Mouse (Mus musculus) limb, embryonic 12.5 days (tissue): Measurements from ENCODE around the gene Hoxb3. TPM values are rescaled to one million over a fixed set of nuclear protein-coding genes. Genes with fewer than 3 reads are reported as not detected.

ENCODE experiments used
- ATAC-seq: fragments of 200-750 bp; cut with Nextera tagmentation; 2 replicates; pipeline ENCODE4 v1.8.0; 2017; ENCODE audit warnings: low read depth, moderate TSS enrichment; ENCODE audit not compliant: insufficient number of reproducible peaks, insufficient read depth, low FRiP score, low TSS enrichment
- H3K27ac ChIP-seq: fragments of 300-500 bp; sonication (generic); 2 replicates; pipeline ENCODE4 v1.5.1; 2016; ENCODE audit warnings: mild to moderate bottlenecking, moderate library complexity
- H3K27me3 ChIP-seq: fragments of 300-500 bp; sonication (generic); 2 replicates; pipeline ENCODE4 v1.6.1; 2016; ENCODE audit warnings: mild to moderate bottlenecking, moderate library complexity
- H3K36me3 ChIP-seq: fragments of 300-500 bp; sonication (generic); 2 replicates; pipeline ENCODE4 v1.6.1; 2016; ENCODE audit warnings: mild to moderate bottlenecking, moderate library complexity
- H3K4me1 ChIP-seq: fragments of 300-500 bp; sonication (generic); replicated peaks from 2 replicates; pipeline ENCODE4 v1.6.1; 2016
- H3K4me2 ChIP-seq: fragments of 300-500 bp; sonication (generic); 2 replicates; pipeline ENCODE4 v1.6.1; 2016; ENCODE audit warnings: mild to moderate bottlenecking, moderate library complexity
- H3K4me3 ChIP-seq: fragments of 300-500 bp; sonication (generic); replicated peaks from 2 replicates; pipeline ENCODE4 v1.5.1; 2016; ENCODE audit warnings: mild to moderate bottlenecking
- H3K9ac ChIP-seq: fragments of 300-500 bp; sonication (generic); replicated peaks from 2 replicates; pipeline ENCODE4 v1.6.1; 2016; ENCODE audit warnings: mild to moderate bottlenecking, moderate library complexity
- H3K9me3 ChIP-seq: fragments of 300-500 bp; sonication (generic); 2 replicates; pipeline ENCODE4 v1.6.1; 2016; ENCODE audit warnings: mild to moderate bottlenecking, moderate library complexity
- WGBS: fragments of 180-500 bp; shearing (Covaris S2); methylation state at CpG from one replicate; pipeline ENCODE4 v1.1.7; 2016; 5-methylcytosine and 5-hydroxymethylcytosine counted together
- polyA plus RNA-seq: library from polyadenylated mRNA; unstranded; fragments of >200 nt; fragmentation: Nextera tagmentation; extraction: Ambion mirVana; gene quantifications from 2 replicates; pipeline ENCODE4 v1.2.1, GENCODE M21; 2016

Hoxb3 gene
- polyA plus RNA-seq, 1 experiment from 2014 or later = 0.55 TPM

DNA sequence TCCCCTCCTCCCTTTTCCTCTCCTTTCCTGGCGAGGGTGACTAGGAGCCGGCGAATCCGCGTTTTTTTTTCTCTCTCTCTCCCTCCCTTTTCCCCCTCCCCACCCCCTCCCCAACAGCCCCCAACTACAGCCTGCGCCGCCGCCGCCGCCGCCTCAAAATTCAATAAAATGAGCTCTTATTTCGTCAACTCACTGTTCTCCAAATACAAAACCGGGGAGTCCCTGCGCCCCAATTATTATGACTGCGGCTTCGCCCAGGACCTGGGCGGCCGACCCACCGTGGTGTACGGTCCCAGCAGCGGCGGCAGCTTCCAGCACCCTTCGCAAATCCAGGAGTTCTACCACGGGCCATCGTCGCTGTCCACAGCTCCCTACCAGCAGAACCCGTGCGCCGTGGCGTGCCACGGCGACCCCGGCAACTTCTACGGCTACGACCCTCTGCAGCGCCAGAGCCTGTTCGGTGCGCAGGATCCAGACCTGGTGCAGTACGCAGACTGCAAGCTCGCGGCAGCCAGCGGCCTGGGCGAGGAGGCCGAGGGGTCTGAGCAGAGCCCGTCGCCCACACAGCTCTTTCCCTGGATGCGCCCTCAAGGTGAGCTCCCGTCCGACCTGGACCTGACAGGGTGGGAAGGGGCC lies 40.2 kb upstream of the Hoxb3 start:
- Histone ChIP-seq H3K4me3 (peak overlapping the region; percentile 32), H3K36me3 (no peaks in the 10 kb centered on the region), H3K4me1 (peaks cover 39% of the 10 kb centered on the region), H3K4me2 (peak overlapping the region; percentile 41), H3K27ac (no peak overlapping the region), H3K9me3 (no peaks in the 10 kb centered on the region), H3K9ac (no peak overlapping the region), H3K27me3 (peaks cover 97% of the 10 kb centered on the region)
- no peak for ATAC-seq
- WGBS = under 1% methylated on average over 49 of the region's 49 CpGs

DNA sequence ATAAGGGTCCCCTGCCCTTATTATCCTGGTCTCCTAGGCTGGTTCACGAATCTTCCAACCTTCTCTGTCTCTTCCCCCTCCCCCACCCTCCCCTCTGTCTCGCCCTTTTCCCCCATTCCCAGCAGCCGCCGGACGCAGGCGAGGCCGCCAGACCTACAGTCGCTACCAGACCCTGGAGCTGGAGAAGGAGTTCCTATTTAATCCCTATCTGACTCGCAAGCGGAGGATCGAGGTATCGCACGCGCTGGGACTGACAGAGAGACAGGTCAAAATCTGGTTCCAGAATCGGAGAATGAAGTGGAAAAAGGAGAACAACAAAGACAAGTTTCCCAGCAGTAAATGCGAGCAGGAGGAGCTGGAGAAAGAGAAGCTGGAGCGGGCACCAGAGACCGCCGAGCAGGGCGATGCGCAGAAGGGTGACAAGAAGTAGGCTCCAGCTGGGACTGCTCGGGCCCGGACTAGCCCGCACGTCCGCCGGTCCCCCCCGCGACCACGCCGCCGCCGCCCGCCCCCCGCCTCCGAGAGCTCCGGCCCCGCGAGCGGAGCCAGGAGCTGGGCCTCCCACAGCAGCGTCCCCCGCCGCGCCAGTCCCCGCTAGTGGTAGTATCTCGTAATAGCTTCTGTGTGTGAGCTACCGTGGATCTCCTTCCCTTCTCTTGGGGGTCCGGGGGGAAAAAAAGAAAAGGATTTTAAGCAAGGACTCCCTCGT lies 38.9 kb upstream of the Hoxb3 start:
- H3K4me3 ChIP-seq = peak overlapping the region; percentile 32
- peak overlapping the region; percentile 40; the same call in 1 of the 2 replicates for H3K9ac ChIP-seq
- H3K36me3 ChIP-seq = no peaks in the 10 kb centered on the region
- H3K4me1 ChIP-seq = peaks cover 37% of the 10 kb centered on the region
- peak overlapping the region; percentile 52 for H3K4me2 ChIP-seq
- H3K27me3 ChIP-seq = peaks cover 98% of the 10 kb centered on the region
- ATAC-seq = no peak
- H3K27ac ChIP-seq = 0 out of 2 replicates have a peak overlapping the region, but pooled peaks have one; percentile 45
- WGBS = under 1% methylated on average over 48 of the region's 49 CpGs
- H3K9me3 ChIP-seq = no peaks in the 10 kb centered on the region

DNA sequence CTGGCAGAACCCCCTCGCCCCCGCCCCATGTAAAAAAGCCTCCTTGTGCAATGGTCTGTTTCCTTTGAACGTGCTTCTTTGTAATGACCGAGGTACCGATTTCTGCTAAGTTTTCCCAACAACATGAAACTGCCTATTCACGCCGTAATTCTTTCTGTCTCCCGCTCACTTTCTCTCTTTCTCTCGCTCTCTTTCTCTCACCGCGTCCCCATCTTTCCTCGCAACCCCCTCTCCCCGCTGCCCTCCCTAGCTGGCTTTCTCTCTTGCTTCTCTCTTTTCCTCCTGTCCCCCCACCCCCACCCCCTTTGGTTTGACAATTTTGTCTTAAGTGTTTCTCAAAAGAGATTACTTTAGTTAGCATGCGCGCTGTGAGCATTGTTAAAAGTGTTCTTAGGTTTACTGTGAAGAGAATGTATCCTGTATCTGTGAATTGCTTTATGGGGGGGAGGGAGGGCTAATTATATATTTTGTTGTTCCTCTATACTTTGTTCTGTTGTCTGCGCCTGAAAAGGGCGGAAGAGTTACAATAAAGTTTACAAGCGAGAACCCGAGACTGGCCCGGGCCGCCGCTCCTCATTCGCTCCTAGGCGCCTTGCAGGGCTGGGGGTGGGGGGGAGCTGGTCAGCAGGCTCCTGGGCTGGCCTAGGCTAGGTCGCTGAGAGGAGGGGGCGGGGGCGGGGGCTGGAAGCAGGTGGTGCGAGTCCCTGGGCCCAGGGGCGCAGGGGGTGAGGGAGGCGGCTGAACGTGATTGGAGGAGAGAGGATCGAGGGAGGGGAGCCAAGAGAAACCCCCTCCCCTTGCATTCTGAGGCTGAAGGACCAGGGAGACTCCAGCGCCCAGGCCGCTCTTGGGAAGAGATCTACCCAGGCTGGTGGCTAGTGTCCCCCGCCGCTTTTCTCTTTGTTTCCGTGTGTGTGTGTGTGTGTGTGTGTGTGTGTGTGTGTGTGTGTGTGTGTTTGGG lies 38.1 kb upstream of the Hoxb3 start:
- Histone ChIP-seq H3K27me3 (peaks cover 98% of the 10 kb centered on the region), H3K4me3 (peak overlapping the region; percentile 32), H3K9ac (0 out of 2 replicates have a peak overlapping the region, but pooled peaks have one; percentile 12), H3K4me2 (peak overlapping the region; percentile 52), H3K27ac (0 out of 2 replicates have a peak overlapping the region, but pooled peaks have one; percentile 45), H3K36me3 (no peaks in the 10 kb centered on the region), H3K4me1 (peaks cover 37% of the 10 kb centered on the region), H3K9me3 (no peaks in the 10 kb centered on the region)
- peak; percentile 50; the same call in 1 of the 2 replicates for ATAC-seq
- WGBS = under 1% methylated on average over 37 of the region's 37 CpGs

DNA sequence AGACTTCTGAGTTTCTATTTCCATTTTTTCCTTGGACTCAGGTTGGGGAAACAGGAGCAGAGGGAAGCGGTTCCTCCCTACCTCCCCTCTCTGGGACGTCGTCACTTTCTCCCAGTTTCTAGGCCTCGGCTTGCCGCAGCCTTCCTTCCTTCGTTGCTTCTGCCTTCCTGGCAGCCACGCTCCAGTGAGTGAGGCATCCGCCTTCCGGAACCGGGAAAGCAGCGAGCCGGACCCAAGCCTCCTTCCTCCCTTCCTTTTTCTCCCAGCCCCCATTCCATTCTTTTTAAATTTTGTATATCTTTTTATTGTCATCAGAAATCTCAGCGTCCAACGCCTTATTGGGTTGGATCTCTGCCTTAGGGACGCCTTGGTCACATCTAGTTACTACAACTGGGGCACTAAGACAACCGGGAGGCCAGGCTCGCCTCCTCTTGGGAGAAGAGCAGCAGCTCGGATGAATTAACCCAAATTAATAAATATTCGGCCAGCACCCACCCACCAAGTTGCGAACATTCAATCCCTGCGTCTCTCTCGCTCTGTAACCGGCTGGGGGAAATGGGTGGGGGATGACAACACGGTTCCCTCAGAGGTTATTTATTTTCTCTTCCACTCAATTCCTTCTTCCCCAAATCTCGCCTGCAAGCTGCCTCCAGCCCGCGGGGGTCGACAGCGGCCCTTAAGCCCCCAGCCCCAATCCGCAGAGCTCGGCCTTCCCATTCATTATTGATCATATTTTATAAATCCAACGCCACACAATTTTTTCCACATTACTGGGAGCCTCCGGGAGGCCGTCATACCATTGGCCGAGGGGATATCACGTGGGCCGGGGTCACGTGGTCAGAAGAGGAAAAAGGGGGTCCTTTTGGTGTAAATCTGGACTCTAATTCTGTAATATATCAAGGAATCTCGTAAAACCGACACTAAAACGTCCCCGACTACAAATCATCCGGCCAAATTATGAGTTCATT lies 37.1 kb upstream of the Hoxb3 start, which contains the start of gene Hoxb7:
Hoxb7 (plus strand) TSS at position 853 of the 968 bp plus-strand sequence.
- Histone ChIP-seq H3K27me3 (peaks cover 98% of the 10 kb centered on the region), H3K36me3 (no peaks in the 10 kb centered on the region), H3K4me2 (peak within 1 kb of the TSS; percentile 52), H3K9me3 (no peaks in the 10 kb centered on the region), H3K4me3 (peak within 1 kb of the TSS; percentile 31), H3K4me1 (peaks cover 37% of the 10 kb centered on the region), H3K27ac (peak within 1 kb of the TSS; percentile 41; the same call in 1 of the 2 replicates), H3K9ac (peak within 1 kb of the TSS; percentile 18; the same call in 1 of the 2 replicates)
- ATAC-seq = no peak
- under 1% methylated on average over 43 of the region's 43 CpGs for WGBS

DNA sequence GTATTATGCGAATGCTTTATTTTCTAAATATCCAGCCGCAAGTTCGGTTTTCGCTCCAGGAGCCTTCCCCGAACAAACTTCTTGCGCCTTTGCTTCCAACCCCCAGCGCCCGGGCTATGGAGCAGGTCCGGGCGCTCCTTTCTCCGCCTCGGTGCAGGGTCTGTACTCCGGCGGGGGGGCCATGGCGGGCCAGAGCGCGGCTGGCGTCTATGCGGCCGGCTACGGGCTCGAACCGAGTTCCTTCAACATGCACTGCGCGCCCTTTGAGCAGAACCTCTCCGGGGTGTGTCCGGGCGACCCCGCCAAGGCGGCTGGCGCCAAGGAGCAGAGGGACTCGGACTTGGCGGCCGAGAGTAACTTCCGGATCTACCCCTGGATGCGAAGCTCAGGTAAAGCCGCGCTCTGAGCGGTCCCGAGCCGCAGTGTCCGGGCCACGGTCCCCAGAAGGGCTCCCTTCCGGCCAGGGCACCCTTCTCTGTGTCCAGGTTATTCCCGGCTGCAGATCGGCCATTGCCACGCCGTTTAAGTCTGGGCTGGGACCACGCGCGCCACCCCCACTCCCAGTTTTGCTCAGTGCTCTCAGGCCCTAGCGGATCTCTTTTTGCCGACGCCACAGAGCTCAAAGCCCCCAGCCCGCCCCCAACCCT lies 36.3 kb upstream of the Hoxb3 start:
- H3K27ac ChIP-seq = no peak overlapping the region; the same call in 1 of the 2 replicates
- no peak for ATAC-seq
- peak overlapping the region; percentile 31 for H3K4me3 ChIP-seq
- under 1% methylated on average over 55 of the region's 55 CpGs for WGBS
- no peaks in the 10 kb centered on the region for H3K9me3 ChIP-seq
- H3K27me3 ChIP-seq = peaks cover 97% of the 10 kb centered on the region
- peak overlapping the region; percentile 52 for H3K4me2 ChIP-seq
- H3K4me1 ChIP-seq = peaks cover 37% of the 10 kb centered on the region
- no peaks in the 10 kb centered on the region for H3K36me3 ChIP-seq
- peak overlapping the region; percentile 18; the same call in 1 of the 2 replicates for H3K9ac ChIP-seq

DNA sequence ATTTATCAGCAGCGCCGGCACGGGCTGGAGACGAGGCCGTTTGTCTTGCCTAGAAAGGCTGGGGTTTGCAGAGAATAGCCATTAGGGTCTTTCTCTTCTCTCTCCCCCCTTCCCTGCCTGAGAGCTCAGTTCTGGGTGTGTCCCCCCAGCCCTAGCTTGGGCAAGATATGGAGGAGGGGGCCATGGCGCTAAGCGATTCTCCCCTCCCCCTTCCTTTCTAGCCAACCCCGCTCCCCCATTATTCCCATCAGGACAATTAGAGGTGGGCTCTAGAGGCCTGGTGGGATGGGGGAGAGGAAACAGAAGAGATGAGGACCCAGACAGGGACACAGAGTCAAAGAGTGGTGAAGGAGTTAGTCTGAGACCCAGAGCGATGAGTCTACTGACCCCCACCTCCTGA lies 35.7 kb upstream of the Hoxb3 start:
- H3K36me3 ChIP-seq = no peaks in the 10 kb centered on the region
- no peak for ATAC-seq
- peaks cover 97% of the 10 kb centered on the region for H3K27me3 ChIP-seq
- peaks cover 32% of the 10 kb centered on the region for H3K4me1 ChIP-seq
- peak overlapping the region; percentile 31 for H3K4me3 ChIP-seq
- H3K9ac ChIP-seq = no peak overlapping the region
- no peak overlapping the region for H3K27ac ChIP-seq
- H3K4me2 ChIP-seq = peak overlapping the region; percentile 52
- WGBS = under 1% methylated on average over 9 of the region's 9 CpGs
- H3K9me3 ChIP-seq = no peaks in the 10 kb centered on the region

DNA sequence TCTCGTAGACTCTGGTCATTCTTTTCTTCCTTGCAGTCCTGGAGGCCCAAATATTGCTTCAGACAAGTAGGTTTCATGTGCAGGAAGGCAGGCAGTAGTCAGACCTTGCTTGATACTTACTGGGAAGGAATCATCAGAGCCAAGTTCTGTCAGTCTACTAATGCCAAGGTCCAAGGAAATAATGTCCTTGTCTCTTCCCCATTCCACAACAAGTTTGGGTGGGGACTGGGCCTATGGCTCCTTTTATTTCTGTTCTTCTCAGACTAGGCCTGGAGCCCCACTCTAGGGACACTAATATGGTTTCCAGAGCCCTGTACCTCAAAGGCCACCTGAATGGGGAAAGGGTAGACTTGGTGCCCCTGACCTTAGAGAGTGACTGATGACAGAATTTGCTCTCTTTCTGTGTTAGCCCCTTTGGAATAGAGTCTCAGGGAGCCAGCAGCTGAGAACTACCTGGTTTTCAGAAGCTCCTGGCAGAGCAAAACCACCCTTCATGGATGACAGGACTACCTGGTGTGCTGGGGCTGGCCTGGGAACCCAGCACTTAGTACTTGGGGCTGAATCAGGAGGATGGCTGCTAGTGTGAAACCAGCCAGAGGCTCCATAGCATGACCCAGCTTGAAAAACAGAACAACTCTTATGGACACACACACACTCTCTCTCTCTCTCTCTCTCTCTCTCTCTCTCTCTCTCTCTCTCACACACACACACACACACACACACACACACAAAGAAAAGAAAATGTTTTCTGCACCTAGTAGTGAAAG lies 34.5 kb upstream of the Hoxb3 start:
- peaks cover 97% of the 10 kb centered on the region for H3K27me3 ChIP-seq
- 25% methylated on average over 1 of the region's 1 CpGs for WGBS
- no peak overlapping the region for H3K27ac ChIP-seq
- H3K4me1 ChIP-seq = peaks cover 20% of the 10 kb centered on the region
- H3K4me3 ChIP-seq = no peak overlapping the region
- H3K4me2 ChIP-seq = no peak overlapping the region
- ATAC-seq = no peak
- no peak overlapping the region for H3K9ac ChIP-seq
- H3K36me3 ChIP-seq = no peaks in the 10 kb centered on the region
- H3K9me3 ChIP-seq = no peaks in the 10 kb centered on the region

DNA sequence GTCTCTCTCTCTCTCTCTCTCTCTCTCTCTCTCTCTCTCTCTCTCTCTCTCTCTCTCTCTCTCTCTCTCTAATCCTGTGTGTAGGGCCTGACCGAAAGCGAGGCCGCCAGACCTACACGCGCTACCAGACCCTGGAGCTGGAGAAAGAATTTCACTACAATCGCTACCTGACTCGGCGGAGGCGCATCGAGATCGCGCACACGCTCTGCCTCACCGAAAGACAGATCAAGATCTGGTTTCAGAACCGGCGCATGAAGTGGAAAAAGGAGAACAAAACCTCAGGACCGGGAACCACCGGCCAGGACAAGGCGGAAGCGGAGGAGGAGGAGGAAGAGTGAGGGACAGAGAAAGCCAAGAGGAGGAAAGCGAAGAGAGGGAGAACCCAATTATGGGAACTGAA lies 33.8 kb upstream of the Hoxb3 start:
- 22% methylated on average over 21 of the region's 21 CpGs for WGBS
- Histone ChIP-seq H3K36me3 (no peaks in the 10 kb centered on the region), H3K4me2 (no peak overlapping the region), H3K27ac (no peak overlapping the region), H3K9ac (no peak overlapping the region), H3K27me3 (peaks cover 97% of the 10 kb centered on the region), H3K9me3 (no peaks in the 10 kb centered on the region), H3K4me1 (peaks cover 14% of the 10 kb centered on the region), H3K4me3 (no peak overlapping the region)
- no peak for ATAC-seq

DNA sequence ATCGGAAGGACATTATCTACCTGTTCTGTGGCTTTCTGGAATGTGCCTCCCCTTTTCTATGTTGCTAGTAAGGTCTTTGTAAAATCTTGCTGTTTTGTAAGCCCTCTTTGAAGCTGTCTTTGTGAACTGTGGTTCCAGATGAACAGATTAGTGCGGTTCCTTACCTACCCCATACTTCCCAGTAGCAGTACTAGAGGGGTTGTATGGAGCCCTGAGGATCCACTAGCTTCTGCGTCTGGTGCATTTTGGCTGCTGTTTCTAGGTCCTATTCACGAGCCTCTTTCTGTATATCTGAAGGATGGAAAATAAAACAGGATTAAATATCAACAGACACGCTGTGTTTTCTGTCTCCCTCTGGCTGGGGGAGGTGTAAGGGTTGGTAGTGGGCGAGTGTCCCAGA lies 33.3 kb upstream of the Hoxb3 start:
- WGBS = 29% methylated on average over 6 of the region's 6 CpGs
- Histone ChIP-seq H3K27ac (no peak overlapping the region), H3K9ac (no peak overlapping the region), H3K4me1 (peaks cover 13% of the 10 kb centered on the region), H3K4me3 (no peak overlapping the region), H3K4me2 (no peak overlapping the region), H3K9me3 (no peaks in the 10 kb centered on the region), H3K36me3 (no peaks in the 10 kb centered on the region), H3K27me3 (peaks cover 97% of the 10 kb centered on the region)
- no peak for ATAC-seq
